Mouse (Mus musculus) heart, adult 18-20 months (tissue): Measurements from ENCODE around the gene Ttll11. TPM values are rescaled to one million over a fixed set of nuclear protein-coding genes. Genes with fewer than 3 reads are reported as not detected.

ENCODE experiments used
- DNase-seq, 2 experiments: peaks; one replicate each; pipeline ENCODE4 v3.0.0; 2021 to 2022; ENCODE audit warnings: mixed read lengths in 1 of 2
- total RNA-seq, 2 experiments: library from RNA; stranded (reverse); gene quantifications; 2 replicates each; pipeline ENCODE4 v1.2.3; 2021

The Ttll11 gene
- total RNA-seq, 2 experiments from 2014 or later: 1.1 to 1.9 TPM

- DNase-seq: no peak
These were observed 211.7 kb downstream of the Ttll11 start for GRCm38 (mm10) chr2:35767834-35768537.

GRCm38 (mm10) chr2:35764328-35764727 lies 215.4 kb downstream of the Ttll11 start:
- no peak for DNase-seq

- DNase-seq: no peak
These were observed 215.9 kb downstream of the Ttll11 start for GRCm38 (mm10) chr2:35763818-35764217.

- no peak for DNase-seq
These were observed 218.3 kb downstream of the Ttll11 start for GRCm38 (mm10) chr2:35761458-35761857.

- no peak for DNase-seq
These were observed 218.8 kb downstream of the Ttll11 start for GRCm38 (mm10) chr2:35760867-35761266.

GRCm38 (mm10) chr2:35760352-35760751 lies 219.4 kb downstream of the Ttll11 start:
- no peak for DNase-seq

- peak; percentile 18 to 53 for DNase-seq
These were observed 223.2 kb downstream of the Ttll11 start for GRCm38 (mm10) chr2:35756467-35756866.

GRCm38 (mm10) chr2:35751781-35752505 lies 227.8 kb downstream of the Ttll11 start:
- no peak for DNase-seq

- no peak for DNase-seq
These were observed 229.1 kb downstream of the Ttll11 start for GRCm38 (mm10) chr2:35750533-35751141.

- no peak for DNase-seq
These were observed 232.2 kb downstream of the Ttll11 start for GRCm38 (mm10) chr2:35747371-35748035.

GRCm38 (mm10) chr2:35746638-35747037 lies 233.1 kb downstream of the Ttll11 start:
- DNase-seq: no peak

GRCm38 (mm10) chr2:35745876-35746275 lies 233.8 kb downstream of the Ttll11 start:
- no peak for DNase-seq

GRCm38 (mm10) chr2:35739669-35740254 lies 240.0 kb downstream of the Ttll11 start:
- DNase-seq: no peak

GRCm38 (mm10) chr2:35737467-35738027 lies 242.2 kb downstream of the Ttll11 start:
- DNase-seq: no peak

GRCm38 (mm10) chr2:35736061-35736460 lies 243.7 kb downstream of the Ttll11 start:
- no peak for DNase-seq

- no peak for DNase-seq
These were observed 244.7 kb downstream of the Ttll11 start for GRCm38 (mm10) chr2:35735001-35735400.

- DNase-seq: peak in 1 of 2 experiments; percentile 58
These were observed 247.9 kb downstream of the Ttll11 start for GRCm38 (mm10) chr2:35731671-35732449.

GRCm38 (mm10) chr2:35729077-35730065 lies 250.3 kb downstream of the Ttll11 start:
- DNase-seq: peak; percentile 77 to 91

GRCm38 (mm10) chr2:35728633-35729032 lies 251.1 kb downstream of the Ttll11 start:
- DNase-seq: peak in 1 of 2 experiments; percentile 52

GRCm38 (mm10) chr2:35723691-35724090 lies 256.0 kb downstream of the Ttll11 start:
- no peak for DNase-seq
